Mouse (Mus musculus) hindbrain, embryonic 16.5 days (tissue): ENCODE data around the gene Emc4. TPM values are rescaled to one million over a fixed set of nuclear protein-coding genes. Genes with fewer than 3 reads are reported as not detected.

Source experiments
- ATAC-seq: fragments of 200-750 bp; cut with Nextera tagmentation; 2 replicates; pipeline ENCODE4 v1.8.0; 2017; ENCODE audit warnings: moderate TSS enrichment, moderate library complexity
- H3K27ac ChIP-seq: fragments of 300-500 bp; sonication (generic); 2 replicates; pipeline ENCODE4 v1.5.1; 2014; ENCODE audit warnings: low read depth, mild to moderate bottlenecking, control low read depth, low read length, moderate library complexity
- H3K27me3 ChIP-seq: fragments of 300-500 bp; sonication (generic); replicated peaks from 2 replicates; pipeline ENCODE4 v1.6.1; 2014; ENCODE audit warnings: low read length; ENCODE audit not compliant: control insufficient read depth, insufficient read depth
- H3K36me3 ChIP-seq: fragments of 300-500 bp; sonication (generic); 2 replicates; pipeline ENCODE4 v1.6.1; 2014; ENCODE audit warnings: mild to moderate bottlenecking, low read length, moderate library complexity, mixed read lengths; ENCODE audit not compliant: control insufficient read depth, insufficient read depth
- H3K4me1 ChIP-seq: fragments of 300-500 bp; sonication (generic); 2 replicates; pipeline ENCODE4 v1.6.1; 2014; ENCODE audit warnings: low read depth, low read length; ENCODE audit not compliant: control insufficient read depth, insufficient read depth
- H3K4me2 ChIP-seq: fragments of 300-500 bp; sonication (generic); 2 replicates; pipeline ENCODE4 v1.6.1; 2014; ENCODE audit warnings: mild to moderate bottlenecking, low read length, control low read depth, moderate library complexity
- H3K4me3 ChIP-seq: fragments of 300-500 bp; sonication (generic); 2 replicates; pipeline ENCODE4 v1.5.1; 2014; ENCODE audit warnings: mild to moderate bottlenecking, low read length, control low read depth, moderate library complexity
- H3K9ac ChIP-seq: fragments of 300-500 bp; sonication (generic); 2 replicates; pipeline ENCODE4 v1.6.1; 2014; ENCODE audit warnings: low read depth, mild to moderate bottlenecking, control low read depth, low read length, moderate library complexity
- H3K9me3 ChIP-seq: fragments of 300-500 bp; sonication (generic); 2 replicates; pipeline ENCODE4 v1.6.1; 2014; ENCODE audit warnings: mild to moderate bottlenecking, low read length, moderate library complexity; ENCODE audit not compliant: control insufficient read depth
- WGBS: fragments of 180-500 bp; shearing (Covaris S2); extraction: QIAGEN DNeasy Blood & Tissue Kit; methylation state at CpG from one replicate; pipeline ENCODE4 v1.1.7; 2014; 5-methylcytosine and 5-hydroxymethylcytosine counted together
- polyA plus RNA-seq: library from polyadenylated mRNA; unstranded; fragments of >200 nt; fragmentation: Nextera tagmentation; extraction: Ambion mirVana; gene quantifications from 2 replicates; pipeline ENCODE4 v1.2.1, GENCODE M21; 2015

Emc4 gene
- polyA plus RNA-seq, 1 experiment from 2014 or later: 240 TPM

DNA sequence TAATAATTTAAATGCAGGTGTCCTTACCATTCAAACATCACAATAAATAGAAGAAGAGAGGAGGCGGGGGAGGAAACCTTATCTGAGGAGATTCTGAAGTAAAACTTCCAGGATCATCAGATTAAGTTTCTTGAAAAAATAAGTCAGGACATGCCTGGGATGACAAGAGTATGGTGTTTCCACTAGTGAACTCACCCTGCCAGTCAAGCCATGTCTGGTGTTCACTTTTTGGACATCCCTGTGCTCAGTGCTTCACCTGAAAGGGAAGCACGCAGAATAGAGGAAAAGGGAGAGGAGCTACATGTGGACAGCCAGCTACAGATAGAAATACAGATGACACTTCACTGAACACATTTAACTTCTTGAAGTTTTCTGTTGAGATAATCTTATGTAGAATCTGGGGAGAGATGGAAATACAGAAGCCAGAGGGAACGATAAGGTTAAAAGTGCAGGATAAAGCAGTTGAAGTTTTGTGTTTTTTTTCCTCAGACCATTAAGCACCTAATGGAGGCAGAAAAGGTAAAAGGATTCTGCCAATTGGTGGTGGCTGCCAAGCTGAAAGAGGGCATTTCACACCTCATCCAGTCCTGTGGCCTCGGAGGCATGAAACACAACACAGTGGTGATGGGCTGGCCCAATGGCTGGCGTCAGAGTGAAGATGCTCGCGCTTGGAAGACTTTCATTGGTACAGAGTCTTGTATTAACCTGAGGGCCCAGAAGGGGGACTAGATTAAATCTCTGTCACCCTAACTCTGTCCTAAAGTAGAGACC is 14.0 kb downstream of the Emc4 start:
- no peak for ATAC-seq
- WGBS: 93% methylated on average over 7 of the region's 7 CpGs
- Histone ChIP-seq H3K27me3 (no peaks in the 10 kb centered on the region), H3K4me1 (no peaks in the 10 kb centered on the region), H3K9ac (no peak overlapping the region), H3K4me3 (no peak overlapping the region), H3K4me2 (no peak overlapping the region), H3K36me3 (peaks cover 29% of the 10 kb centered on the region), H3K27ac (no peak overlapping the region), H3K9me3 (no peaks in the 10 kb centered on the region)

DNA sequence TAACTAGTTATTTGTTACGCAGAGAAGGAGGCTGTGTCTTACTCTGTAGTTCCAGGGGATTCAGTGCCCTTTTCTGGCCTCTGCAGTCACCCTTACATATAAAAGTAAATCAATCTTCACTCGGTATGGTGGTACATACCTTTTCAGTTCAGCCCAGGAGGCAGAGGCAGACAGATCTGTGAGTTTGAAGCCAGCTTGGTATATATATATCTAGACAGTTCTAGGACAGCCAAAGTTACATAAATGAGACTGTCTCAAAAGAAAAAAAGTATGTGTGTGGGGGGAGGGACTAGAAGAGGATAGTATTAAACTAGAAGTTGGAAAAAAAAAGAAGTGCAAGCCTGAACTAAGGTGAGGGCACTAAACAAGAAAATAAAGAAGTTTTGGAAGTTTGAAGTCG is 19.6 kb downstream of the Emc4 start:
- H3K4me2 ChIP-seq: no peak overlapping the region
- peaks cover 25% of the 10 kb centered on the region for H3K36me3 ChIP-seq
- no peak overlapping the region for H3K4me3 ChIP-seq
- H3K9ac ChIP-seq: no peak overlapping the region
- no peak overlapping the region for H3K27ac ChIP-seq
- H3K27me3 ChIP-seq: no peaks in the 10 kb centered on the region
- WGBS: 92% methylated on average over 3 of the region's 3 CpGs
- no peaks in the 10 kb centered on the region for H3K9me3 ChIP-seq
- no peaks in the 10 kb centered on the region for H3K4me1 ChIP-seq
- ATAC-seq: no peak

DNA sequence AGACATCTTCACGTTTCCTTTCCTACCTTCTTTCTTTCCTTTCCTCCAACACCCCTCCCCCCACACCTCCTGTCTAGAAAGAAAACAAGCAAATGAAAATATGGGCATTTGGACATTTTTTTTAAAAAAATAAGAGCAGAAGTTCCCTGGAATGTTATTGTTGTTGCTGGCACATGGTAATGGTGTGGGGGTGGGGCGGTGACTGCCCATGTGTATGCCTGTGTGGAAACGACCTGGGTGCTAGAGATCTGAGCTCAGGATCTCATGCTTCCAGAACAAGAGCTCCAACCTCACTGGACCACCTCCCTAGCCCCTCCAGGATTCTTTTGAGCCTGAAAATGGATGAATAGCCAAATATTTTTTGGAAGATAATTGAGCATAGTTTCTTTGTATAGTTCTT is 26.7 kb downstream of the Emc4 start:
- Histone ChIP-seq H3K9me3 (no peaks in the 10 kb centered on the region), H3K27ac (no peak overlapping the region), H3K4me1 (no peaks in the 10 kb centered on the region), H3K9ac (no peak overlapping the region), H3K4me3 (no peak overlapping the region), H3K27me3 (no peaks in the 10 kb centered on the region), H3K36me3 (peaks cover 21% of the 10 kb centered on the region), H3K4me2 (no peak overlapping the region)
- ATAC-seq: no peak
- 72% methylated on average over 3 of the region's 3 CpGs for WGBS

- Histone ChIP-seq H3K4me2 (no peak overlapping the region), H3K4me1 (no peaks in the 10 kb centered on the region), H3K9ac (no peak overlapping the region), H3K36me3 (peaks cover 25% of the 10 kb centered on the region), H3K27me3 (no peaks in the 10 kb centered on the region), H3K9me3 (no peaks in the 10 kb centered on the region), H3K27ac (no peak overlapping the region), H3K4me3 (no peak overlapping the region)
- ATAC-seq: no peak
- WGBS: 97% methylated on average over 2 of the region's 2 CpGs
Observed at GRCm38 (mm10) chr2:112339736-112340135, 28.1 kb downstream of the Emc4 start.

DNA sequence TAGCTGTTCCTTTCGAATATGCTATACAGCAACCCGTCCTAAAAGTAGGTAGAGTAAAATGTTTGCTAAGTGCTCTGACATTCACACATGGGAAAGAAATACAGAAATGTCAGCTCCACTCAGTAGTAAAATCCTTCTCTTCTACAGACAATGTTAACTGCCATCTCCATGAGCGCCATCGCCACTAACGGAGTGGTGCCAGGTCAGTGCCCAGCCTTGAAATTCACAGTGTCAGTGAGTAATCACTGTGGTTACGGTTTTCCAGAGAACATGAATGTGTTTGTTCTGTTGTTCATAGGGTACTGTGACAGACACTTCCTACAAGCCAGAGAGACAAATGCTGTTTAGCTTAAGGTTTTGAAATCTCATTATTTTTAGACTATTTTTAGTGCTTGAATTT is 30.6 kb downstream of the Emc4 start:
- ATAC-seq: no peak
- WGBS: 94% methylated on average over 6 of the region's 6 CpGs
- Histone ChIP-seq H3K27me3 (no peaks in the 10 kb centered on the region), H3K9ac (no peak overlapping the region), H3K36me3 (peaks cover 29% of the 10 kb centered on the region), H3K4me2 (no peak overlapping the region), H3K9me3 (no peaks in the 10 kb centered on the region), H3K4me3 (no peak overlapping the region), H3K4me1 (no peaks in the 10 kb centered on the region), H3K27ac (no peak overlapping the region)

- Histone ChIP-seq H3K4me2 (no peak overlapping the region), H3K36me3 (peaks cover 10% of the 10 kb centered on the region; the same call in 1 of the 2 replicates)
- ATAC-seq: no peak
Observed at GRCm38 (mm10) chr2:112332051-112332898, 35.6 kb downstream of the Emc4 start.

DNA sequence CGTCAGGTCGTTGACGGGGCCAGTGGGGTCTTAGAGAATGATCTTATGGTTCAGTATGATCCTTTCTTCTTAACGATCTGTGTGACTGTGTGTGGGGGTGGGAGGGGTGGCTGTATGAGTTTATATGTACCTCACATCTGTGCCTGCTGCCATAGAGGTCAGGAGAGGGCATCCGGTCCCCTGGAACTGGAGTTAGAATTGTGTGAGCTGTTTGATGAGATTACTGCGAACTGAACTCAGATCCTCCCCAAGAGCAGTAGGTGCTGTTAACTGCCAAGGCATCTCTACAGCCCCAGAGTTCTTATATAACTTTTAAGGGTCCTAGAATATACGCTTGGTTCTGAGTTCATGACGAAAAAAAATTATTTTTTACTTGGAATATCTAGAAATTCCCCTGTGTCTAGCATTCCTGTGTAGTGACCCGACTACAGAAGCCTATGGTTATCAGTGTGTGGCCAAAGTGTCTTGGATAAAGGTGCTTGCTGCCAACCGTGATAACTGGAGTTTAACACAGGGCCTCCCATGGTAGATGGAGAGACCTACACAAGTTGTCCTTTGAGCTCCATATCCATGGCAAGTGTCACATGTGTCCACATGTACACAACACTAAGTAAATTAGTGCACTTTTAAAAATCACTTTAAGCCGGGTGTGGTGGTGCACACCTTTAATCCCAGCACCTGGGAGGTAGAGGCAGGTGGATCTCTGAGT is 39.6 kb downstream of the Emc4 start:
- 91% methylated on average over 11 of the region's 11 CpGs for WGBS
- no peak overlapping the region for H3K9ac ChIP-seq
- H3K4me3 ChIP-seq: no peak overlapping the region
- no peak for ATAC-seq
- H3K36me3 ChIP-seq: no peaks in the 10 kb centered on the region
- no peaks in the 10 kb centered on the region for H3K9me3 ChIP-seq
- no peaks in the 10 kb centered on the region for H3K4me1 ChIP-seq
- H3K27ac ChIP-seq: no peak overlapping the region
- no peak overlapping the region for H3K4me2 ChIP-seq
- H3K27me3 ChIP-seq: no peaks in the 10 kb centered on the region

More at GRCm38 (mm10) chr2:112332051-112332898, 35.6 kb downstream of the Emc4 start:
- Histone ChIP-seq H3K4me3 (no peak overlapping the region), H3K9me3 (no peaks in the 10 kb centered on the region), H3K27ac (no peak overlapping the region), H3K4me1 (no peaks in the 10 kb centered on the region), H3K9ac (no peak overlapping the region), H3K27me3 (no peaks in the 10 kb centered on the region)
- WGBS: 76% methylated on average over 4 of the region's 4 CpGs

DNA sequence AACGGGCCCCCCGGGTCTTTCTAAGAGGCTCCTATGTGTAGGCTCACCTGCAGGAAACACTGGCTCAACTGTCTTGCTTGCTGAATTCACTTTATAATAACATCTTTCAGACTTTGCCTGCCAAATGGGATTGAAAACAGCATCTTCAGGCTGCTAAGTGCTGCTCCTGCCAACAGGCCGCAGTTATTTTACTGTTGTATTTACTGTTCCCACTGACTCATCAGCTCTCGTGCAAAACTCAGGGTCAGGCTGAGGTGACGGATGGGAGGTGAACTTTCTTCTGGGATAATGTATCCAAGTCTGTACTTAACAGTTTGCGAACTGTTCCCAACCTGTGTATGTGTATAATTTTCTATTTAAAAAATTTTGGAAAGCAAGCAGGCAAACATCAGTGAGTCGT is 48.9 kb downstream of the Emc4 start:
- Histone ChIP-seq H3K36me3 (no peaks in the 10 kb centered on the region), H3K27ac (no peak overlapping the region), H3K9ac (no peak overlapping the region), H3K4me2 (no peak overlapping the region), H3K9me3 (no peaks in the 10 kb centered on the region), H3K4me1 (no peaks in the 10 kb centered on the region), H3K4me3 (no peak overlapping the region), H3K27me3 (no peaks in the 10 kb centered on the region)
- ATAC-seq: no peak
- 89% methylated on average over 7 of the region's 7 CpGs for WGBS

DNA sequence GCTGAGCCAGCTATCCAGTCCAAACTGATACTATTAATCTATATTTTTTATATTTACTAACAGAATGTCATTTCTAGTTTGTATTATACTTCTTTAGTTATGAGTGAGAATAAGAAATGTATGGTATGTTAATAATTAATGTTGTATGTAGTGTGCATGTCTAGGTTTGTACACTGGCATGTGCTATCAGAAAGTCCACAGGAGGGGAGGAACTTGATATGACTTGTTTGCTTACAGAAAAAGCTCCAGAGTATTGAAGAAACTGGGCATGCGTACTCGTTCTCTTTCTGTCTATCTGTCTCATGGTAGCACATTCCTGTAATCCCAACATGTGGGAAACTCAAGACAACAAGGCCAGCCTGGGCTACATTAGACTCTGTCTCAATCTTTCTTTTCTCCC is 49.6 kb downstream of the Emc4 start:
- Histone ChIP-seq H3K36me3 (no peaks in the 10 kb centered on the region), H3K4me3 (no peak overlapping the region), H3K9ac (no peak overlapping the region), H3K4me2 (no peak overlapping the region), H3K4me1 (no peaks in the 10 kb centered on the region), H3K27me3 (no peaks in the 10 kb centered on the region), H3K27ac (no peak overlapping the region), H3K9me3 (no peaks in the 10 kb centered on the region)
- ATAC-seq: no peak
- 91% methylated on average over 2 of the region's 2 CpGs for WGBS
